Mouse (Mus musculus): ENCODE results near the gene Tmem231. TPM values are rescaled to one million over a fixed set of nuclear protein-coding genes. Genes with fewer than 3 reads are reported as not detected.
A peak's percentile ranks its signal among the peaks of the same experiment; 100 is the strongest.

Gene Tmem231
- polyA plus RNA-seq (2015; fragmentation: Nextera tagmentation; extraction: Ambion mirVana): 17.5 and 19.6 TPM in 2 replicates

DNA sequence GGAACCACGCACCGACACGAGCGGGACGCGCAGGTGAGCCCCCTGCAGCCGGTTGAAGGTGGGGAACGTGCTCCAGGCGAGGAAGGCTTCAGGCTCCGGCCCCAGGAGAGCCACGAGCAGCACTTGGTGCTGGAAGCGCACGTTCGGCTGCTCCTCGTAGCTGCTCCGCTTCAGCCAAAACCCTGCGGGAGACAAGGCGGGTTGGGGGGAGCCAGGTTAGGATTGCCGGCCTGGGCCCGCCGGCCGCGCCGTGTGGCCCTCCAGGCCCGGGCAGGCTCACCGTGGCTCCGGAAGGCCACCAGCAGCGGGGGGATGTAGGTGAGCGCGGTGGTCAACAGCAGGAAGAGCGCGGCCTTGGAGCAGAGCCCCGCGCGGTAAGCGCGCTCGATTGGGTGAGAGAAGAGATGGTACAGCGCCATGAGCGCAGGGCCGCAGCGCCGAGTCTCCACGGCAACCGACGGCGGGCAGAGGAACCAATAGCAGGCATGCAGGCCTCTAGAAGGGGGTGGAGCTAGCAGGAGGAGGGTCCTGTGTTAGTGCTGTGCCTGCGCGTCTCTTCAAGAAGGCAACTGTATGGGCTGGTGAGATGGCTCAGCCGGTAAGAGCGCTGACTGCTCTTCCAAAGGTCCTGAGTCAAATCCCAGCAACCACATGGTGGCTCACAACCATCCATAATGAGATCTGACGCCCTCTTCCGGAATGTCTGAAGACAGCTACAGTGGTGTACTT, at the start of gene Tmem231:
Gene Tmem231 (minus strand): TSS at position 534 of the 729 bp plus-strand sequence.
- Histone ChIP-seq H3K9ac (ENCODE audit: low read length) (peak within 1 kb of the TSS; percentile 77), H3K27ac (ENCODE audit: low read length) (peak within 1 kb of the TSS; percentile 79), H3K4me3 (ENCODE audit: low read length) (peak within 1 kb of the TSS; percentile 80), H3K27me3 (ENCODE audit: control insufficient read depth, insufficient read depth, low read depth, low read length) (no peaks in the 10 kb centered on the region), H3K4me2 (ENCODE audit: low read depth, low read length) (peak within 1 kb of the TSS; percentile 96), H3K9me3 (ENCODE audit: control insufficient read depth, low read length) (peaks cover under 1% of the 10 kb centered on the region; the same call in 1 of the 2 replicates), H3K36me3 (ENCODE audit: control insufficient read depth, insufficient read depth, low read length) (no peaks in the 10 kb centered on the region), H3K4me1 (replicated peaks; ENCODE audit: control insufficient read depth, insufficient read depth, low read length) (peaks cover 13% of the 10 kb centered on the region; the same call in 1 of the 2 replicates)
- under 1% methylated on average over 44 of the region's 53 CpGs for WGBS
- peak; percentile 100 for ATAC-seq (ENCODE audit: low read depth)

DNA sequence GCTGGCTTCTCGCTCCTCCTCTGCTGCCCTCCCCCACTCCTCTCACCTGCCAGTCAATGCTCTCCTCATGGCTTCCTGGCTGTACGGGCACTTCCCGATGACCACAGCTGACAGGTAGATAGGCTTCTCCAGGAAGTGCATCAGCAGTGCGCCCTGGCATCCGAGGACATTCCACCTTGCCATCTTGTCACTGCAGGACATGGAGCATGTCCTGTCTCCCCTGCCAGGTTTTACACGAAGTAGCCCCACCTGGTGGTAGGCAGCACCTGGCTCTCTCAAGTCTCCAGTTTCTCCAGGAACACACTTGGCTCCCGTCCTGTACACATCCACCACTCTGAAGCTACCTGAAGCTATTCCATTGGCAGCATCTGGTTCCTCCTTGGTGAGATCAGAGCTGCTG, 48.4 kb upstream of the Tmem231 start:
- H3K36me3 ChIP-seq (ENCODE audit: control insufficient read depth, insufficient read depth, low read length): peaks cover 14% of the 10 kb centered on the region
- no peak overlapping the region for H3K4me3 ChIP-seq (ENCODE audit: low read length)
- no peak overlapping the region for H3K27ac ChIP-seq (ENCODE audit: low read length)
- 69% methylated on average over 7 of the region's 7 CpGs for WGBS
- H3K9me3 ChIP-seq (ENCODE audit: control insufficient read depth, low read length): no peaks in the 10 kb centered on the region
- H3K4me2 ChIP-seq (ENCODE audit: low read depth, low read length): no peak overlapping the region
- H3K4me1 ChIP-seq (replicated peaks; ENCODE audit: control insufficient read depth, insufficient read depth, low read length): no peaks in the 10 kb centered on the region
- H3K9ac ChIP-seq (ENCODE audit: low read length): no peak overlapping the region
- H3K27me3 ChIP-seq (ENCODE audit: control insufficient read depth, insufficient read depth, low read depth, low read length): no peaks in the 10 kb centered on the region
- ATAC-seq (ENCODE audit: low read depth): no peak

DNA sequence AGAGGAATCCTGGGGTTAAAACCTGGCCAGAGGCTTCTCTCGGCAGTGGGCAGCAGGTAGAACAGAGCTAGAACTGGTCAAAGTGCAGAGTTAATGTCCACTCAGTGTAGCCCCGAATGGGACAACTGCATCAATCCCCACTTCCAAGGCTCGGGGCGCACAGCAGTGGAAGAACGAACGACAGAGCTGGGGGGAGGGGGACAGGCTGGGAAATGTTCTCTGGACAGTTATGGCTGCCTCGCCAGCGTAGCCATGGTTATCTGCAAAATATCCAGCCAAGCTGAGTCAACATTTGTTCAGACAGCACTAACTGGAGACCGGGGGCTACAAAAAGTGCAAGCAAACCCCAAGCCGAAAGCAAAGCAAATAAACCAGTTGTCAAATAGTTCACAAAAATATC, 44.5 kb upstream of the Tmem231 start:
- Histone ChIP-seq H3K4me2 (ENCODE audit: low read depth, low read length) (no peak overlapping the region), H3K4me1 (replicated peaks; ENCODE audit: control insufficient read depth, insufficient read depth, low read length) (no peaks in the 10 kb centered on the region), H3K4me3 (ENCODE audit: low read length) (no peak overlapping the region), H3K36me3 (ENCODE audit: control insufficient read depth, insufficient read depth, low read length) (peaks cover 29% of the 10 kb centered on the region), H3K27me3 (ENCODE audit: control insufficient read depth, insufficient read depth, low read depth, low read length) (no peaks in the 10 kb centered on the region), H3K27ac (ENCODE audit: low read length) (no peak overlapping the region), H3K9ac (ENCODE audit: low read length) (no peak overlapping the region), H3K9me3 (ENCODE audit: control insufficient read depth, low read length) (no peaks in the 10 kb centered on the region)
- WGBS: 64% methylated on average over 10 of the region's 10 CpGs
- no peak for ATAC-seq (ENCODE audit: low read depth)

DNA sequence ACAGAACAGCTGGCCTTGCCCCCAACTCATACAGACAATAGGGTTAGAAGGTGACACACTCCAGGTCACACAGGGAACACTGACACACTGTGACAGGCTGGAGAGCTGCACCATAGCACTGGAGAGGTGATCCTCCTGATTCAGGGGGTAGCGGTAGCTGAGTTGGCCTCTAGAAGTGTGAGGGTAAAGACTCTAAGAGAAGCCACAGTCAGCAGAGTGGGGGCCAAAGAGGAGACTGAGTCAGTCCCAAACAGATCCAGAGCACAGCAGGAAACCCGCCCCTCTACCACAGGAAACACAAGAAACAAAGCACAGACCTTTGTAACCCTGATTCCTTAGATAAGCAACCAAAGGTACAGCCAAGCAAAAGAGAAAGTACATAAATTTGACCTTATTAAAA, 42.6 kb upstream of the Tmem231 start:
- WGBS: 79% methylated on average over 2 of the region's 2 CpGs
- no peaks in the 10 kb centered on the region for H3K4me1 ChIP-seq (replicated peaks; ENCODE audit: control insufficient read depth, insufficient read depth, low read length)
- no peak overlapping the region for H3K9ac ChIP-seq (ENCODE audit: low read length)
- no peak overlapping the region for H3K27ac ChIP-seq (ENCODE audit: low read length)
- H3K27me3 ChIP-seq (ENCODE audit: control insufficient read depth, insufficient read depth, low read depth, low read length): no peaks in the 10 kb centered on the region
- no peak overlapping the region for H3K4me2 ChIP-seq (ENCODE audit: low read depth, low read length)
- no peaks in the 10 kb centered on the region for H3K9me3 ChIP-seq (ENCODE audit: control insufficient read depth, low read length)
- H3K4me3 ChIP-seq (ENCODE audit: low read length): no peak overlapping the region
- ATAC-seq (ENCODE audit: low read depth): no peak
- H3K36me3 ChIP-seq (ENCODE audit: control insufficient read depth, insufficient read depth, low read length): peaks cover 23% of the 10 kb centered on the region

DNA sequence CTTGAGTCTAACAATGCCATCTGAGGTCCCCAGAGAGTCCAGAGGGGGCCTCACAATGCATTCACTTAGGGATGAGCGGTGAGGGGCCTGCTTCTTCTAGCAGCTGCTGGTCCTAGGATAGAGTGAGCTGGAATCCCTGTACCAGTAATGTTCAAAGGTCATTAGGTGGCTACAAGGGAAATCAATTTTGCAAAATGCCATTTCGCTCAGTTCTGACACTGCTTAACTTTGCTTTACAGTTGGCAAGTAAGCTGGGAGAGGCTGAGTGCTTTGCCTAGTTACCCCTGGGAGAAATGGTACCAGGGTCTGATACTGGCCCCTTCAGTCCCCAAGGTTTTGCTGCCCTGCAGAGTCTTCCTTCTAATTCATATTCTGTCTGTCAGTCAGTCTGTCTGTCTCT, 42.0 kb upstream of the Tmem231 start:
- no peak overlapping the region for H3K9ac ChIP-seq (ENCODE audit: low read length)

DNA sequence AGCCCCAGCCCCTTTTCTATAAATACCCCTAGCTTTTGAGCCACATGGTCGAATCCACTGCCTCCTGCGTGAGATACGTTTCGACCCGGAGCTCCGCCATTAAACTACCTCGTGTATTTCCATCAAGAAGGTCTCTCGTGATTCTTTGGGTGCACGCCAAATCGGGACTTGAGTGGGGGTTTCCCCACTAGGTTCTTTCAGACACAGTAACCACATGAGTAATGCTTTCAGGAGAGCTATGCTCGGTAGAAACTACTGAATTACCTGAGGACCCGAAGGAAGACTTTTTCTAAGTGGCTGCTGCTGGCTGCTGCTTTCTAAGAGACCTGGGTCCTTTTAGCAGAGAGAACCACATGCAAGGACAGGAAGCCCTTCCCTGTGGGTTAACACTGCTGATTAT, 40.5 kb upstream of the Tmem231 start:
- no peaks in the 10 kb centered on the region for H3K4me1 ChIP-seq (replicated peaks; ENCODE audit: control insufficient read depth, insufficient read depth, low read length)
- H3K4me3 ChIP-seq (ENCODE audit: low read length): no peak overlapping the region
- ATAC-seq (ENCODE audit: low read depth): no peak
- no peaks in the 10 kb centered on the region for H3K9me3 ChIP-seq (ENCODE audit: control insufficient read depth, low read length)
- 93% methylated on average over 12 of the region's 12 CpGs for WGBS
- H3K9ac ChIP-seq (ENCODE audit: low read length): no peak overlapping the region
- H3K27ac ChIP-seq (ENCODE audit: low read length): no peak overlapping the region
- H3K27me3 ChIP-seq (ENCODE audit: control insufficient read depth, insufficient read depth, low read depth, low read length): no peaks in the 10 kb centered on the region
- peaks cover 22% of the 10 kb centered on the region for H3K36me3 ChIP-seq (ENCODE audit: control insufficient read depth, insufficient read depth, low read length)
- no peak overlapping the region for H3K4me2 ChIP-seq (ENCODE audit: low read depth, low read length)

More for the DNA sequence above, 42.0 kb upstream of the Tmem231 start:
- WGBS: 96% methylated on average over 2 of the region's 2 CpGs
- H3K9me3 ChIP-seq (ENCODE audit: control insufficient read depth, low read length): no peaks in the 10 kb centered on the region
- no peaks in the 10 kb centered on the region for H3K27me3 ChIP-seq (ENCODE audit: control insufficient read depth, insufficient read depth, low read depth, low read length)
- no peaks in the 10 kb centered on the region for H3K4me1 ChIP-seq (replicated peaks; ENCODE audit: control insufficient read depth, insufficient read depth, low read length)
- H3K27ac ChIP-seq (ENCODE audit: low read length): no peak overlapping the region
- peaks cover 23% of the 10 kb centered on the region for H3K36me3 ChIP-seq (ENCODE audit: control insufficient read depth, insufficient read depth, low read length)
- H3K4me3 ChIP-seq (ENCODE audit: low read length): no peak overlapping the region
- H3K4me2 ChIP-seq (ENCODE audit: low read depth, low read length): no peak overlapping the region
- ATAC-seq (ENCODE audit: low read depth): no peak

DNA sequence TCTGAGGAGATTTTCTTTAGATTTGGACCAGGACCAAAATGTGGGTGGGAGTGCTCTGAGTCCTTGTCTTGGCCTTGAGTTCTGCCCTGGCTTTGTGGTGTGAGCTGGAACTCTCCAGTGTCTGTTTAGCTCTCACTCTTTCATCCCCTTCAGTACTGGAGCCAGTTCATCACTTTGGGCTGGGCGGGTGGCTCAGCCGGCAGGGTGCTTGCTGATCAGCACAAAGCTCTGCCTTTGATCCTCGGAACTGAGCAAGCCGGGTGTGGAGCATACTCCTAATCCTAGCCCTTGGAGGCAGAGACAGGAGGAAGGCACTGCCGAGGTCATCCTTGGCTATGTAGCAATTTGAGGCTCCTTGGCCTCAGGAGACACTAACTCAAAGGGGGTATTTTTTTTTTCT, 35.3 kb upstream of the Tmem231 start:
- ATAC-seq (ENCODE audit: low read depth): no peak
- WGBS: 50% methylated on average over 5 of the region's 5 CpGs
- H3K4me3 ChIP-seq (ENCODE audit: low read length): no peak overlapping the region
- no peak overlapping the region for H3K4me2 ChIP-seq (ENCODE audit: low read depth, low read length)
- H3K27ac ChIP-seq (ENCODE audit: low read length): no peak overlapping the region
- H3K27me3 ChIP-seq (ENCODE audit: control insufficient read depth, insufficient read depth, low read depth, low read length): no peaks in the 10 kb centered on the region
- H3K4me1 ChIP-seq (replicated peaks; ENCODE audit: control insufficient read depth, insufficient read depth, low read length): no peaks in the 10 kb centered on the region
- no peaks in the 10 kb centered on the region for H3K9me3 ChIP-seq (ENCODE audit: control insufficient read depth, low read length)
- H3K9ac ChIP-seq (ENCODE audit: low read length): no peak overlapping the region
- H3K36me3 ChIP-seq (ENCODE audit: control insufficient read depth, insufficient read depth, low read length): peaks cover 4% of the 10 kb centered on the region

DNA sequence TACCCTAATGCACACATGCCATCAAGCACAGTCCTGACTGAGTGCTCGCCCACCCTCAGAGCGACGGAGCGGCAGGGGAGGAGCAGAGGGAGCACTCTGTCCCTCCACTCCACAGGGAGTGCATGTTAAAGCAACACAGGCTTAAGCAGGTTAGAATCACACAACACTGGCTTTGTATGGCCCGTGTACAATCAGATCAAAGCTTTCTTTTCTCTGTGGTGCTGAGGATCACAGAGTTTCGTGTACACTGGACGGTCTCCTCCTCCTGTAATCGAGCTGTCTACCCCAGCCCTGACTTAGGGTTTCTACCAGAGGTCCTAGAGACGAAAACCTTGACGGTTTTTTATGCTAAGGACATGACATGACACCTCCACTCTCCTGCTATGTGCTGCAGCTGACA, 34.9 kb upstream of the Tmem231 start:
- H3K27me3 ChIP-seq (ENCODE audit: control insufficient read depth, insufficient read depth, low read depth, low read length): no peaks in the 10 kb centered on the region
- 85% methylated on average over 10 of the region's 10 CpGs for WGBS

DNA sequence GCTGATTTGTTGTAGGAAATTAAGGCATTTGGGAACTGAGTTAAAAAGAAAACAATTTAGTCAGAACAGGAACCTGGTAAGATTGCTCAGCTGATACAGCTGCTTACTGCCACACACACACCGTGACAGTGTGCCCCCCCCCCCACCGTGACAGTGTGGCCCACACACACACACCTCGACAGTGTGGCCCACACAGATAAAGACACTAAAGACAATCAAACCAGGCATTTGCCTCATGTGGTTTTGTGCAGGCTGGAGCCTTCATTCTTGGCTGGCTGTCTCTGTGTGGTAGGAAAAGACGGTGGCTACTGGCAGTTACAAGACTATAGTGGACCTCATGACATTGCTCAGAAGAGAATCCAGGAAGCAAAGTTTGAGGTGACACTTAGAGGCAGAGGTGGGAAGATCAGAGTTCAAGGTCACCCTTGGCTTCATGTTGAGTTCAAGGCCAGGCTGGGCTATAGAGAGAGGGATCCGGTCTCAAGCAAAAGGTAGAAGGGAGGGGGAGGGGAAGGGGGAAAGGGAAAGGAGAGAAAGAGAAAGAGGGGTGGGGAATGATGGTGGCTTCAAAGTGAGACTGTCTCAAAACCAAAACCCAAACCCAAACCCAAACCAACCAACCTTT, 33.7 kb upstream of the Tmem231 start:
- H3K4me3 ChIP-seq (ENCODE audit: low read length): no peak overlapping the region
- no peak overlapping the region for H3K27ac ChIP-seq (ENCODE audit: low read length)
- H3K9ac ChIP-seq (ENCODE audit: low read length): no peak overlapping the region
- H3K4me2 ChIP-seq (ENCODE audit: low read depth, low read length): no peak overlapping the region
- H3K9me3 ChIP-seq (ENCODE audit: control insufficient read depth, low read length): no peaks in the 10 kb centered on the region
- H3K27me3 ChIP-seq (ENCODE audit: control insufficient read depth, insufficient read depth, low read depth, low read length): no peaks in the 10 kb centered on the region
- WGBS: 79% methylated on average over 5 of the region's 5 CpGs
- no peaks in the 10 kb centered on the region for H3K4me1 ChIP-seq (replicated peaks; ENCODE audit: control insufficient read depth, insufficient read depth, low read length)
- no peaks in the 10 kb centered on the region for H3K36me3 ChIP-seq (ENCODE audit: control insufficient read depth, insufficient read depth, low read length)
- ATAC-seq (ENCODE audit: low read depth): no peak

More for the DNA sequence above, 34.9 kb upstream of the Tmem231 start:
- Histone ChIP-seq H3K9ac (ENCODE audit: low read length) (no peak overlapping the region), H3K4me2 (ENCODE audit: low read depth, low read length) (no peak overlapping the region), H3K4me1 (replicated peaks; ENCODE audit: control insufficient read depth, insufficient read depth, low read length) (no peaks in the 10 kb centered on the region), H3K27ac (ENCODE audit: low read length) (no peak overlapping the region), H3K36me3 (ENCODE audit: control insufficient read depth, insufficient read depth, low read length) (0 out of 2 replicates have a peak, but pooled peaks cover 3% of the 10 kb centered on the region), H3K9me3 (ENCODE audit: control insufficient read depth, low read length) (no peaks in the 10 kb centered on the region), H3K4me3 (ENCODE audit: low read length) (no peak overlapping the region)
- ATAC-seq (ENCODE audit: low read depth): no peak

All from lung, embryonic 16.5 days (tissue).